Mouse (Mus musculus) E14TG2a.4 (cell line): ENCODE data around the gene Snx5.

Experiments used
- CTCF ChIP-seq: conservative IDR thresholded peaks from 2 replicates; pipeline ENCODE4 v1.5.1; 2014; ENCODE audit warnings: low read length
- NANOG ChIP-seq: IDR thresholded peaks from 2 replicates; pipeline ENCODE4 v1.6.1; 2014; ENCODE audit warnings: borderline replicate concordance, low read length, mixed read lengths

DNA sequence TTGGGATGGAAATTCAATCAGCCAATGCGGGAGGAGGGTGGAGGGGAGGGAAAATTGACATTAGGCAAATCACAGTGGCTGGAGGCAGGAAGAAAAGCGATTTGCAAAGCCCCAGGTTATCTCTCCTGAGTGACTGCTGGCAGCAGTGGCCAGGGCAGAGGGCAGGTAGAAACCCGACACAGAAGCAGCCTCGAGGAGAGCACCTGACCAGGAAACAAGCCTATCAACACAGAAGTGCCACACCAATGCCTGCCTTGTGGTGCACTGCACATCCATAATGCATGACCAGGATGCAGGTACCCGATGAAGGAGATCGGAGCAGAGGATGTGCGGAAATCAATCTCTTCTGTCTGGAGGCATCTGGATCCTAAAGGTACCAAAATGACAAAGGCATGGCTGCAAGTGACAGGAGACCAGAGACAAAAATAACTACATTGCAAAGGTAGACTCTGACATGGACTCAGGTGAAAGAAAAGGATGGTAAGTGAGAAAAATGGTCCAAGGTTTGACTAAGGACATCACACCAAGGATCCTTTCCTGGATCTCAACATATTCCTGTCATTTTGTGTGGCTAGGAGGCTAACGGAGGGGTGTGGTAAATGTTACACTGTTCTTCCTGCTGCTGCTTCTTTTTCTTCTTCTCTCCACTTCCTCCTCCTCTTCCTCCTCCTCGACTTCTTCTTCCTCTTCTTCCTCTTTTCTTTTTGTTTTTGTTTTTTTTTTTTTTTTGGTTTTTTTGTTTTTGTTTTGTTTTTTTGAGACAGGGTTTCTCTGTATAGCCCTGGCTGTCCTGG lies 33.7 kb downstream of the Snx5 start:
- TF ChIP-seq CTCF (no peak), NANOG (no peak)
